Mouse (Mus musculus) A20 (cell line): Measurements from ENCODE around the gene Tead3.

Source experiments
- DNase-seq: peaks from one replicate; pipeline ENCODE4 v3.0.0-alpha.2; 2011; ENCODE audit warnings: low read depth, low spot score

Tead3 gene

DNA sequence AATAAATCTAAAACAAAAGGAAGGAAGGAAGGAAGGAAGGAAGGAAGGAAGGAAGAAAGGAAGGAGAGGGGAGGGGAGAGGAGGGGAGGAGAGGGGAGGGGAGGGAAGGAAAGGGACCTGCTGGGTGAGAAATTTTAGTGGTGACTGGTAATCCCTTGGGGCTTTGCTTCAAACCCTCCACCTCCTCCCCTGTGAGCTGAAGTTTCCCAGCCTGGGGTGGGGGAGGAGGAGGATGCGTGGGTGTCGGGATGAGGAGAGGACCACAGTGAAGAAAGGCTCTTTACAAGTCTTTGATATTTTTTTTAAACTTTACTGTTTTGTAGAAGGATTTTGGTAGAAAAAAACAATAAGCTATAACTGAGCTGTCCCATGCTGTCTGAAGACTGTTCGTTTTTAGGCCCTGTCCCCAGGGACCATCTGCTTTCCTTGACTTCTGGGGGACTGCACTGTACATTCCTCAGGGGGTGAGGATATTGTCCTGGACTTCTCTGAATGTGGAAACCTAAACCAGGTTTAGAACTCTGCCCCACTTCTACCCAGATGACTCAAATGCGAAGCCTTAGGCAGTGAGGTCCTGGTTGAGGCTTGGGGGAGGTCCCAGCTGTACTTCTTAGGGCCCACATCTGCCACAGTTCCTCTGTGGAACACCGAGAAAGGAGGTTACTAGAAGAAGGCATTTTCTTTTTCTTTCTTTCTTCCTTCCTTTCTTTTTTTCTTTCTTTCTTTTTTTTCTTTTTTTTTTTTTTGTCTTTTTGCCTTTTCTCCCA is 39.1 kb downstream of the Tead3 start:
- DNase-seq = peak; percentile 79

DNA sequence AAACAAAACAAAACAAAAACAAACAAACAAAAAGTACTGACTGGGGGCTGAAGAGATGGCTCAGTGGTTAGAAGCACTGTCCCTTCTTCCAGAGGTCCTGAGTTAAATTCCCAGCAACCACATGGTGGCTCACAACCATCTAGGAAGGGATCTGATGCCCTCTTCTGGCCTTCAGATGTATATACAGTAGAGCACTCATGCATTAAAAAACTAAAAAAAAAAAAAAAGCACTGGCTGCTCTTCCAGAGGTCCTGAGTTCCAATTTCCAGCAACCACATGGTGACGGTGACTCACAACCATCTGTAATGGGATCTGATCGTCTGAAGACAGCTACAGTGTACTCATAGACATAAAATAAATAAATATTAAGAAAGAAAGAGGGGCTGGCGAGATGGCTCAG is 39.8 kb downstream of the Tead3 start:
- peak; percentile 45 for DNase-seq

DNA sequence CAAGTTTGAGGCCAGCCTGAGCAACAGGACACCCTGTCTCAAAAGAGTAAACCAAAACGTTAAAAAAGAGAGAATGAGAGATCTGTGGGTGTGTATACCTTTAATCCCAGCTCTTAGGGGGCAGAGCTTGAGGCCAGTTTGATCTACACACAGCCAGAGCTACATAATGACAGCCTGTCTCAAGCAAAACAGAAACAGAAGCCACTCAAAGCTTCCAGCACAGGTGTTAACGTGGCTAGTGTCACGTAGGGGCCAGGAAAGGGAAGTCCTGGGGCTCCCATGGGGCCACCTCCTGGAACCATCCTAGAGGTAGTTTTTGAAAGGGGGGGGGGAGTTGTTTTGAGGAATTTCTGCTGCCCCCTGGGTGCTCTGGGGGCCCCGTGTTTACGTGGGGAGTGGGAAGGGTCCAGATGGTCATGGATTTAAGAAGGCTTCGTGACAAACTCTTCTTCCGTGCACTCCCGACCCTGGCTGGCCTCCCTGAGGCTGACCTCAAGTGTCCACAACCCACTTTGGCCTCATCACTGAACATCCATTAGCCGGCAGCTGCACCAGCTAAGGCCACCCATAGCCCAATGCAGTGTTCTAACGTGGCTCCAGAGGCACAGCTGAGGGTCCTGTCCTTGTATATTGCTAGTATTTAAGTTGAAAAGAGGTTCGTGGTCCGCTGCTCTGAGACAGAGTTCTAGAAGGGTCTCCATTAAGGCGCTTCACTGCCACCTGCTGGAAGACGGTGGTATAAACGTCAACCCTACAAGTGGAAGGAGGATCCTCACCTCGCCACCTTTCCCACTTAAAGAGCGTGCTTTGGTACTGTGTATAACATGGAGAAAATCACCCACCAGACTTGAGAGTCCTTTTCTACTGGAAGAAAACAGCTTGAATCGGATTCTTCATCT is 42.1 kb downstream of the Tead3 start:
- peak; percentile 95 for DNase-seq

DNA sequence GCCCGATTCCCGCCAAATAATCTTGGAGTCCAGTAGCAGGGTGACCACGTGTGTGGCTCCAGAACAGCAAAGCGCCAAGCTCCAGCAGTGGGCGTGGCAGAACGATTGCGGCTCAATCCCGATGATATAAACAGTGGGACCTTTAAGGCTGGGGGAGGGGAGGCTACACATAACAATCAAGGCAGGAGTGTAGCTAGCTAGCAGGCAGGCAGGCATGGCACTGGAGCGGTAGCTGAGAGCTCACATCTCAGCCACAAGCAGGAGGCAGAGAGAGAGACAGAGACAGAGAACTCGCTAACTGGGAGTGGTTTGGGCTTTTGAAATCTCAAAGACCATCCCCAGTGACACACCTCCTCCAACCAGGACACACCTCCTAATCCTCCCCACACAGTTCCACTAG is 45.4 kb downstream of the Tead3 start:
- no peak for DNase-seq

DNA sequence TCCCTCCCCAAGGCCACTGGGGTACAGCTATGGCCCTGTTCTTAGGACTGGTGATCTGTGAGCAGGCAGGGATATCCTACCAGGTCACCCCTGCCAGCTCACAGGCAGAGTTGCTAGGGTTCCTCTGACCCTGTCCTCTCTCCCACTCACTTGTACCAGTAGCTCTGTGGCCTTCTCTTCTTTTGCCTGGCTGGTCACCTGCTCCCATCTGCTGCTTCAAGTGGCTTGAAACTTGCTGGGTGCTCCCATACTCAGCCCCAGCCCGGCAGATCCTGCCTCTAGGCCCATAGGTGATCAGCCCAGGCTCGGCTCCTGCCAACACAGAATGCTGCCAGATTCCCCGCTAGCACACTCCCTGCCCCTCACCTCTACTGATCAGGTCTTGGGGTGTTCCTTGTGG is 49.8 kb downstream of the Tead3 start:
- DNase-seq = no peak

DNA sequence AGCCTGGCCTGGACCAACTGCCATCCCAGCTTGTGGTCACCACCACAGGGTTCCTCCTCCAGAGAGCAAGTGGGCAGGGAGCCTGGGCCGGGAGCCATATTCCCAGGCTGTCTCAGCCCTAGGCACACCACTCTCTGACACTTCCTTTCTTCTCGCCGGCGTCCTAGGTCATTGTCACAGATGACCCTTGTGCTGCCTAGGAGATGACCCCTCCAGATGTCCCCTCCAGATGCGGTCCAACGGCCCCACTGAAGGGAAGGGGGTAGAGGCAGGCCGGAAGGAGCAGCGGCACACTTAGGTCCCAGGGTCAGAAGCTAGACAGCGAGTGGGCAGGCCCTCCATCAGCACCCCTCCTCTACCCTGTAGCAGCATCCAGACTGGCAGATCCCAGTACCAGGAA is 50.3 kb downstream of the Tead3 start:
- DNase-seq = no peak

DNA sequence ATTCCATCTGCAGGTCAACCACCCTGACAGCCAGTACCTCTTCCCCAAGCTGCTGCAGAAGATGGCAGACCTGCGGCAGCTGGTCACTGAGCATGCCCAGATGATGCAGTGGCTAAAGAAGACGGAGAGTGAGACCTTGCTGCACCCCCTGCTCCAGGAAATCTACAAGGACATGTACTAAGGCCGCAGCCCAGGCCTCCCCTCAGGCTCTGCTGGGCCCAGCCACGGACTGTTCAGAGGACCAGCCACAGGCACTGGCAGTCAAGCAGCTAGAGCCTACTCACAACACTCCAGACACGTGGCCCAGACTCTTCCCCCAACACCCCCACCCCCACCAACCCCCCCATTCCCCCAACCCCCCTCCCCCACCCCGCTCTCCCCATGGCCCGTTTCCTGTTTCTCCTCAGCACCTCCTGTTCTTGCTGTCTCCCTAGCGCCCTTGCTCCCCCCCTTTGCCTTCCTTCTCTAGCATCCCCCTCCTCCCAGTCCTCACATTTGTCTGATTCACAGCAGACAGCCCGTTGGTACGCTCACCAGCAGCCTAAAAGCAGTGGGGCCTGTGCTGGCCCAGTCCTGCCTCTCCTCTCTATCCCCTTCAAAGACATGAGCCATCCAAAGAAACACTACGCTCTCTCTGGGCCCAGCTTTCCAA is 50.8 kb downstream of the Tead3 start:
- no peak for DNase-seq

DNA sequence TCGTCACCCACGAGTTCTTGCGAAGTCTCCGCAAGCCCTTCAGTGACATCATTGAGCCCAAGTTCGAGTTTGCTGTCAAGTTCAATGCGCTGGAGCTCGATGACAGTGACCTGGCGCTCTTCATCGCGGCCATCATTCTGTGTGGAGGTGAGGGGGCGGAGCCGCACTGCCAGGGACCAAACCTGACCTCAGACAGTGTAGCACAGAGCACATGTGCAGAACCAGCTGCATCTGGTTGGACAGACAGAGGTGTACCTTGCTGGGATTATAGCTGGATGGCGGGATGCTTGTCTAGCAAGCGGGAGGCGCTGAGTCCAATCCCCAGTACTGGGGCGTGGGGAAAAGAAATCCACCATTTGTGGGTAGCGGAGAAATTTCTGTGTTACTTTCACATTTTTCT is 51.7 kb downstream of the Tead3 start:
- DNase-seq = no peak

DNA sequence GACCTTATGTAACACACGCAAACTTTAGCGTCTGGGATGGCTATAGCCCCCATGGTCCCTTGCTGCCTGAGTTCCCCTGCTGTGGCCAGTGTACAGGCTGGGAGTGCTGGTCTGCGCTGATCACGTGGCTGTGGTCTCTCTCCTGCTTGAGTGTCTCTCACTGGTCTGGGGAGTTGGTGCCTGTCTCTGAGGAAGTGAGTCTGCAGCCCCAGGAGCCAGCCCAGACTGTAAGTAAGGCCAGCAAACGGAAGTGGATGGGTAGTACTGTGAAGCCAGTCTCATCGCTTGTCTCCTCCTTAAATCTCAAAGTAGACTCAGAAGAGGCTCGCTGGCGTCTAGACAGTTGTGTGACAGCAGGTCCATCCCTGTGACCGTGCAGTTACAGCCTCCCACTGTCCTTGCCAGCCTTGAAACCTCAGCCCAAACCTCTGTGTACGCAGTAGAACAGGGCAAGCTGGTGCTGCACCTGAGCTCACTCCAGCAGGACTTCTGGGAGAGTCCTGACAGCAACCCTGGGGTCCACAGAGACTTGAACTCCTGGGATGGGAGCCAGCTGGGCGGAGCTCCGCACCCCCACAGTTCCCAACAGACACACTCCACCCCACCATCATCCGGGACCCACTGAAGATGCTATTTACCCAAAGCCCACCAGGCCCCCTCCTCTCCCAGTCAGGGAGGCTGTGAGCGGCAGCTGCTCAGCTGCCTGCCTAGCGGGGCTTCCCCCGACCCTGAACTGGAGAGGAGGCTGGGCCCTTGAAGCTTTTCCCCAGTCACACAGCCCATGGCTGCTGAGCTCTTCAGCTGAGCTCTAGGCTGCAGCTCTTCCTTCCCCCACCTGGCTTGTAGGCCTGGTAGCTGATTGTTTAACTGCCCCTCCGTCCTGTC is 55.9 kb downstream of the Tead3 start:
- no peak for DNase-seq

DNA sequence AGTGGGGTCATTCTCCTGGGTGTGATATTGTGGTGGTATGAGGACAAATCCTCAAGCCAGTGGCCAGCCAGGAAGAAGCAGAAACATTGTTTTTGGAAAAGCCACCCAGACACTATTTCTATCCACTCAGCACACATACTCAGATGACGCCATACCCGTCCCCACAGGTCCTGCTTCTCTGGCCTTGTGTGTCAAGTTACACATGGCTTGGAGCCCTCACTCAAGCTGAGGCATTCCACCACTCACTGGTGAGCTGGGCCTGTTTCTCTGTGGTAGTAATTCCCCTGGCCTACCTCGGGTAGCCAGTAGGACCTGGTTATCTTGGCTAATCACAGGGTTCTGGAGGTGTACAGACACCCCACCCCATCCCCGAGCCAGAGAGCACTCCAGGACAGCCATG is 56.9 kb downstream of the Tead3 start:
- no peak for DNase-seq

DNA sequence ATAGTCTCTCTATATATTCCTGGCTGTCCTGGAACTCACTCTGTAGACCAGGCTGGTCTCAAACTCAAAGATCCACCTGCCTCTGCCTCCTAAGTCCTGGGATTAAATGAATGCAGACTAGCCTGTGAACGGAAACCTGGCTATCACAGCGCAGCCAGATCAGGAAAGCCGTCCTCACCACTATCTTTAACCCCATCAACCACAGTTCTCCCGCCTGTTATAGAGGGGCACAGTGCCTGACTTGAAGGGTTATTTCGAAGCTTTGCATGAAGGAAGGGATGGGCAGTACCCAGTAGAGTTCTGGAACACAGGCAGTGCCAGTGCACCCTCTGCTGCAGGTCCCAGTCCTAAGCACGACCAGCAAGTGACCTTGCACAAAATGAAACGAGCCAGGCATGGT is 59.3 kb downstream of the Tead3 start:
- DNase-seq = no peak

DNA sequence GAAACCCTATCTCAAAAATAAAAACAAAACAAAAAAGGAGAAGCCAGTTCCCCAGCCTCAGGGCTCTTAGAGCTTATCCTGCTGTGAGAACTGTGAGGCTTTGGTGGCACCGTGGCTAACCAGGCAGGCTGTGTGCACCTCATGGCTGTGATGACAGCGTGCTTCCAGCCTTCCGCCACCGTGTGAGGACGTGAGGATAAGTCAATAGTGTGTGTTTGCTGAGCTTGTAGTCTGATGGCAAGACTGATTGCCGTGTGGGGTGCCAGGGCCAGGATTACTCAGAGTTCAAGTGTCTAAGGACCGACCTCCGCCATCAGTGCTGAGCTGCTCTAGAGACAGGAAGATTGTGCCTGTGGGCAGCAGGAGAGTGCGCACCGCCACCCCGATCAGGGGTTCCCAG is 59.9 kb downstream of the Tead3 start:
- DNase-seq = peak; percentile 22

DNA sequence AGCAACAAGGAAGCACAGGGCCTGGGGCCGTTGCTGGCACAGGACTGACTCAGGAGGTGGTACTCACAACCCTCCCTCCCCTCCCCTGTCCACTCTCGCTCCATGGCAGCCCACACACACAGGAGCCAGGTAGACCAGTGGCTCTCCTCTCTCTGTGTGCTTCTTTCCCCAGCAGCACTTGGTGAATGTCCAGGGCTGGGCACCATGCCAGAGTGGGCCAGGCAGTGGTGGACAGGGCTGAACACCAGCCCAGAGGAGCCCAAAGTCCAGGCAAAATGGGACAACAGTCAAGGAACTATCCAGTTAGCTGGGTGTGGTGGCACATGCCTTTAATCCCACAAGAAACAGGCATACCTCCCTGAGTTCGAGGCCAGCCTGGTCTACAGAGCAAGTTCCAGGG is 60.4 kb downstream of the Tead3 start:
- DNase-seq = no peak

DNA sequence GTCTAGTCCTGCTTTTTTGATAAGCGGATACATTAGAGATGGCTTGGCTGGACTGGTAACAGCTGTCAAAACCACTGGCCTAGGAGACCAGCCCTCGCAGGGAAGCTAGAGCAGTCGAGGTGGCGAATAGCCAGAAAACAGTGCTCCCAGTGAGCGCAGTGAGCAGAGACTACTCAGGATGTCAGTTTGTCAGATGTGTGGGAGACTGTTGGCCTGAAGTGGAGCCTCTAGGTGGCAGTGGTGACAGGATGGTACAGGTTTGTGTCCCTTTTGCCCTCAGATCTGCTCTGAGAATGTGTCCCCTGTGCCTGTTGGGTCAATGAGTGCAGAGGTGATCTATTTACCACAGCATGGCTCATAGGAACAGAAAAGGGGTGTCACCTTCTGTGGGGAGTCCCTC is 62.6 kb downstream of the Tead3 start:
- peak; percentile 33 for DNase-seq

DNA sequence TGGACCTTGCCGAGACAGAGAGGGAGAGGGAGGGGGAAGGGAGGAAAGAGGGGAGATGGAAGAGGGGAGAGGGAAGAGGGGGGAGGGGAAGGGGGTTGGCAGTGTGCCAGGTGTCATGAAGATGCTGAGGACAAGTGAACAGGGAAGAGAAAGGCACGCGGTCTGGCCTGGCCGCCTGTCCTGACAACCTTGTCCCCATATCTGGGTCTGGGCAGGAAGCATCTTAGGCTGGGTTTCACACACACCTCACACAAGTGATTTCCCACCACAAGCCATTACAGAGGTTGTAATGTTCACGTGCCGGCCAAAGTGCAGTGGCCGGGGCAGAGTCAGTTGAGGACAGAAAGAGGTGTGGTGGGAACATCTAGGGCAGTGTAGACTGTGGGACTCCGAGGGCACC is 63.0 kb downstream of the Tead3 start:
- no peak for DNase-seq

DNA sequence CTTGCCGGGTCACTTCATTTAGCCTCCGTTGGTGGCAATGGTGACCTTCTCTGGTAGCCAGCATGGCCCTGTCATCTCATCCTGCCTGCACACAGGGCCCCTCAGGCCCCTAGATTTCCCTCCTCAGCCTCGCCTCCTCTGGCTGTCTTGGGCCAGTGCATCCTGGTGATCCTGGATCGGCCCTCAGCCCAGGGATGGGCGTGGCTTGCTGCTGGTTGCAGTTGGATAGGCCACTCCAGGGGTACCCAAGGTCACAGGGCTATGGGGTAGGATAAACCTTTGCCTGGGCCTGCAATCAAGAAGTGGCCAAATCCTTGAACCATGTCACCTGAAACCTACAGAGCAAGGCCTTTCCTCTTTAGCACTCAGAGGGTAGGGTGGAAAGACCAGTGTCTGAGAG is 63.7 kb downstream of the Tead3 start:
- no peak for DNase-seq

DNA sequence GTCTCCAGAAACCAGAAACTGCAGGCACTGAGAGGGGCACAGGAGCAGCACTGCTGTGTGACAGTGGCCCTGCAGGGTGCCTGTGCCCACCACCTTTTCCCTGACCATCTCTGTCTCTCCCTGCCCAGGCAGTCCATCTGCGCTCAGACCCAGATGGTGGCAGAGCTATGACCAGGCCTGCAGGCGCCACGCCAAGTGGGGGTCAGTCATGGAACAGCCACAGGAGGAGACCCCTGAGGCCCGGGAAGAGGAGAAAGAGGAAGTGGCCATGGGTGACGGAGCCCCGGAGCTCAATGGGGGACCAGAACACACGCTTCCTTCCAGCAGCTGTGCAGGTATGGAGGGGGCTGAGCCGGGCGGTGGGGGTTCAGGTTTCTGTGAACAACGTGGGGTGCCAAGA is 64.5 kb downstream of the Tead3 start:
- peak; percentile 49 for DNase-seq

DNA sequence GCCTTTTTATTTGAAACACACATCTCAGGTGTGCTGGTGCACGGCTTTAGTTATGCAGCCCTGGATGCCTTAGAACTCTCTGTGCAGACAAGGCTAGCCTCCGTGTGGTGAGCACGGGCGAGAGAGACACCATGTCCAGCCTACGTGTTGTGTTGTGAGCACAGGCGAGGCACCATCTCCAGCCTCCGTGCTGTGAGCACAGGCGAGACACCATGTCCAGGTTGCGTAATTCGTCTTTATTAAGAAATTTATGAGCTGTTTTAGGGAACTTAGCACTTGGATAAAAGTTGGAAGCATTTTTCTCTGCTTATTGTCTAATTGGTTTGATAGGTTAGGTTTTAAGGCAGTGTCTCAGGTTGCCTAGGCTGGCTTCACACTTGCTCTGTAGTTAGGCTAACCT is 67.4 kb downstream of the Tead3 start:
- DNase-seq = no peak

DNA sequence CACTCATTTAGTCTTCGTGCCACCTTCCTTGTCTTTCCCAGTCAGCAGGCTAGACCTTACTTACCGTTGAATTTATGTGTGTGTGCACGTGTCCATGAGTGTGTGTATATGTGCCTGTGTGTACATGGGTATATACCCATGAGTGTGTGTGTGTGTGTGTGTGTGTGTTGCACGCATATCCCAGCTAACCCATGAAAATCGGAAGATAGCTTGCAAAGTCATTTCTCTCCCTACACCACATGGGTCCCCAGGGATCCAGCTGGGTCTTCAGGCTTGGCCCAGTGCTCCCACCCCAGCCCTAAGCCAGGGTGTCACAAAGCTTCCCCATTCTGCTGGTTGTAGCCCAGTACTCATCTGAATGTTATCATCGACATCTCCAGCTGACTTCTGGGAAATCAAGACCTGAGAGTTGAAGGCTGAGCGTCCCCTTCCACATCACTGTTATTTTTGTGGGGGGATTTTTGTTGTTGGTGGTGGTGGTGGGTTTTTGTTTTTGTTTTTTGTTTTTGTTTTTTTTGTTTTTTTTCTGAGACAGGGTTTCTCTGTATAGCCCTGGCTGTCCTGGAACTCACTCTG is 68.7 kb downstream of the Tead3 start:
- no peak for DNase-seq
